Mouse (Mus musculus) embryonic facial prominence, embryonic 15.5 days (tissue): ENCODE measurements around the gene Mapk1ip1. TPM values are rescaled to one million over a fixed set of nuclear protein-coding genes. Genes with fewer than 3 reads are reported as not detected.

Experiments
- ATAC-seq: fragments of 200-750 bp; cut with Nextera tagmentation; 2 replicates; pipeline ENCODE4 v1.8.0; 2017; ENCODE audit warnings: low read depth, moderate TSS enrichment; ENCODE audit not compliant: insufficient number of reproducible peaks, low FRiP score, low TSS enrichment
- H3K27ac ChIP-seq: fragments of 300-500 bp; sonication (generic); replicated peaks from 2 replicates; pipeline ENCODE4 v1.5.1; 2015; ENCODE audit warnings: mild to moderate bottlenecking, inconsistent platforms
- H3K27me3 ChIP-seq: fragments of 300-500 bp; sonication (generic); 2 replicates; pipeline ENCODE4 v1.6.1; 2015; ENCODE audit warnings: inconsistent platforms
- H3K36me3 ChIP-seq: fragments of 300-500 bp; sonication (generic); 2 replicates; pipeline ENCODE4 v1.6.1; 2015; ENCODE audit warnings: mild to moderate bottlenecking, inconsistent platforms
- H3K4me1 ChIP-seq: fragments of 300-500 bp; sonication (generic); 2 replicates; pipeline ENCODE4 v1.6.1; 2015; ENCODE audit warnings: inconsistent platforms
- H3K4me2 ChIP-seq: fragments of 300-500 bp; sonication (generic); replicated peaks from 2 replicates; pipeline ENCODE4 v1.6.1; 2015; ENCODE audit warnings: mild to moderate bottlenecking, inconsistent platforms
- H3K4me3 ChIP-seq: fragments of 300-500 bp; sonication (generic); replicated peaks from 2 replicates; pipeline ENCODE4 v1.5.1; 2015; ENCODE audit warnings: mild to moderate bottlenecking, inconsistent platforms
- H3K9ac ChIP-seq: fragments of 300-500 bp; sonication (generic); 2 replicates; pipeline ENCODE4 v1.6.1; 2015; ENCODE audit warnings: inconsistent platforms
- H3K9me3 ChIP-seq: fragments of 300-500 bp; sonication (generic); replicated peaks from 2 replicates; pipeline ENCODE4 v1.6.1; 2016; ENCODE audit warnings: inconsistent platforms
- WGBS: fragments of 180-500 bp; shearing (Covaris S2); methylation state at CpG from one replicate; pipeline ENCODE4 v1.1.7; 2015; 5-methylcytosine and 5-hydroxymethylcytosine counted together
- polyA plus RNA-seq: library from polyadenylated mRNA; unstranded; fragments of >200 nt; fragmentation: Nextera tagmentation; extraction: Ambion mirVana; gene quantifications from 2 replicates; pipeline ENCODE4 v1.2.1, GENCODE M21; 2015

Mapk1ip1 gene
- polyA plus RNA-seq = 16.5 and 16.7 TPM in 2 replicates

DNA sequence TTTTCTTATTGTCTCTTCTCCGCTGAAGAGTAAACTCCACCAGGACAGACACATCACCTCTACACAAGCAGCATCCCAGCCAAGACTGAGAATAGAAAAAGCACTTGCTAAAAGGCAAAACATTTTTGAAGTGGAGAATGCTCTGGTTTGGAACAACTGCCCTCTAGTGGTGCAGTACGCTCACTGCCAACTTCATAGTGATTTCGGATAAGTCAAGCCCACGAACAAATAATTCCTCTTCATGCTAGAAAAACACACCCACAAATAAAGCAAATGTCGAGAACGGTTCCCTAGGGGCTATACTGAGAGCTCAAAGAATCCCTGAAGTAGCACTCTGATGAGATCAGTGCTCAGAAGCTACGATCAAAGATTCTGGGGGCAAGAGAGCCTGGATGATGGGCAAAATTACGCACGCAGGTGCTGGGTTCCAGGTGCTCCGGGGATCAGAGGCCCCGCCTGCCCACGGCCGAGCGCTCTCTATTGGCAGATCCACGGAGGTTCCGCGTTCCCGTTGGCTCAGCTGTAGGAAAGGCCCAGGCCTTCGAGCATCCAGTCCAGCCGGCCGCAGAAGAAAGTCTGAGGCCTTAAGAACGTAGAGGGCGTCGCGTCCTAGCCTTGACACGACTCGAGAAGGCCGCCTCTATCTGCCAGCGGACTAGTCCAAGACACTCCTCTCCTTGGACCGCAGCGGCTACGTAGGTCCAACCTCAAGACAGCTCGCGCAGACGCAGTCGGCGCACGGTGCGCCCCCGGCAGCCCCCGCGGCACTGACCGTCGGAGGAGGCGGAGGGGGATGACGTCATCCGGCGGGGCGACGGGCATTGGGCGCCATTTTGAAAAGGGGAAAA is at the start of gene Mapk1ip1, which contains the start of gene Ppp2r2d:
TSS of gene Mapk1ip1 (minus strand) at position 730 of the 848 bp plus-strand sequence.
TSS of gene Ppp2r2d (plus strand) at position 536 of the 848 bp plus-strand sequence.
- no peaks in the 10 kb centered on the region for H3K27me3 ChIP-seq
- under 1% methylated on average over 50 of the region's 51 CpGs for WGBS
- H3K36me3 ChIP-seq = no peaks in the 10 kb centered on the region
- peaks cover 44% of the 10 kb centered on the region for H3K4me1 ChIP-seq
- ATAC-seq = peak; percentile 90
- peak within 1 kb of the TSS; percentile 80 for H3K4me2 ChIP-seq
- H3K4me3 ChIP-seq = peak within 1 kb of the TSS; percentile 76
- H3K27ac ChIP-seq = peak within 1 kb of the TSS; percentile 97
- H3K9me3 ChIP-seq = no peaks in the 10 kb centered on the region
- peak within 1 kb of the TSS; percentile 83 for H3K9ac ChIP-seq

DNA sequence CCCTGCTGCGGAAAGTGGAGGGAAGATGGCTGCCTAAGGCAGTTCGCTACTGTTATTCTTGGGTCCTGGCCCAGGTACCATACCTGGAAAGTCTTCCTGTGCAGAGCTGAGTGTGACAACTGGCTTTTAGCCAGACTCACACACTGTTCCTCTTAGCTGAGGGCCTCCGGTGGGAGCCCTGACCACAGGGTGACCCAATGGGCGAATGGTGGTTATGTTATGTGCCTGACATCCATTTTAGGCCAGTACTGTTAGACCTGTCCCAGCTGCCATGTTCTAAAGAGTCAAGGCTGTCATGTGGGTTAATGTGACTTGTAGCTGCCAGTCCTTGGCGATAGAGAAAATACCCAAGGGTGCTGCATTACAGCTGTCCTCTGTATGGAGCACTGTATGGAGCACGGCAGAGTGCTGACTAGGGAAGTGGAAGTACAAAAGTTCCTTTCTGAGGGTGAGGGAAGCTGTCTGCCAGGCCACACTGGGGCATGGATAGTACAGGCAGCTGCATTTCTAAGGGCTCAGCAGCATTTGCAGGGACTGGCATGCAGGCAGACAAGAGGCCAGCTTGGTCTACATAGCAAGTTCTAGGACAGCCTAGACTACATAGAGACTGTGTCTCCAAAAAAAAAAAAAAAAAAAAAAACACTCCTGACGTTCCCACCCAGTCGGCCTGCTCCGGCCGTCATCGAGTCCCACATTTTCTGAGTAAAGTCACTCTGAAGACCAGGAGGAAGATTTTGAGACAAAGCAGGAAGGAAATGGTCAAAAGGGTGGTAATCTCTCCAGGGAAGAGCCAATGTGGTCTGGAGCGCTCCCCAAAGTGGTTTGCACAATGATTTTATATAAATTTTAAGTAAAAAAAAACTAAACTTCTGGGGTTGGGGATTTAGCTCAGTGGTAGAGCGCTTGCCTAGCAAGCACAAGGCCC is 39.6 kb upstream of the Mapk1ip1 start:
- ATAC-seq = peak; percentile 43; the same call in 1 of the 2 replicates
- Histone ChIP-seq H3K9ac (no peak overlapping the region), H3K9me3 (no peaks in the 10 kb centered on the region), H3K4me3 (no peak overlapping the region), H3K4me1 (no peaks in the 10 kb centered on the region), H3K4me2 (no peak overlapping the region), H3K27me3 (no peaks in the 10 kb centered on the region), H3K36me3 (peaks cover 40% of the 10 kb centered on the region), H3K27ac (0 out of 2 replicates have a peak overlapping the region, but pooled peaks have one; percentile 48)
- 83% methylated on average over 12 of the region's 13 CpGs for WGBS

DNA sequence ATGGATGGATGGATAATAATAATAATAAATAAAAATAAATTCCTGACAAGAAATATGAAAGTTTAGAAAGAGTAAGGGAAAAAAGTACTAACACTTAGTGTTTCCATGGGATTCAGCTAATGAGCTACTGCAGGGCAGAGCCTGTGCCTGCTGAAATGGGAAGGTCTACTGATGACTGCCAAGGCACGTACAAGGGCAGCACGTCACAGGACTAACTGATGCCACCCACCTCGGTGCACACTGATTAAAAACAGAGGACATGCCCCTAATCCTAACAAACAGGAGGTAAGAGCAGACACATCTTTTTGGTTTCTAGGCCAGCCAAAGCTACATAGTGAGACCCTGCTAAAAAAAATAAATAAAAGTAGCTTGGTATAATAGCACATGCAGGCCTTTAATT is 37.7 kb upstream of the Mapk1ip1 start:
- ATAC-seq = no peak
- H3K9ac ChIP-seq = no peak overlapping the region
- no peaks in the 10 kb centered on the region for H3K9me3 ChIP-seq
- no peaks in the 10 kb centered on the region for H3K27me3 ChIP-seq
- H3K36me3 ChIP-seq = peaks cover 59% of the 10 kb centered on the region
- H3K4me1 ChIP-seq = no peaks in the 10 kb centered on the region
- H3K4me3 ChIP-seq = no peak overlapping the region
- WGBS = 83% methylated on average over 3 of the region's 3 CpGs
- H3K4me2 ChIP-seq = no peak overlapping the region
- no peak overlapping the region for H3K27ac ChIP-seq

DNA sequence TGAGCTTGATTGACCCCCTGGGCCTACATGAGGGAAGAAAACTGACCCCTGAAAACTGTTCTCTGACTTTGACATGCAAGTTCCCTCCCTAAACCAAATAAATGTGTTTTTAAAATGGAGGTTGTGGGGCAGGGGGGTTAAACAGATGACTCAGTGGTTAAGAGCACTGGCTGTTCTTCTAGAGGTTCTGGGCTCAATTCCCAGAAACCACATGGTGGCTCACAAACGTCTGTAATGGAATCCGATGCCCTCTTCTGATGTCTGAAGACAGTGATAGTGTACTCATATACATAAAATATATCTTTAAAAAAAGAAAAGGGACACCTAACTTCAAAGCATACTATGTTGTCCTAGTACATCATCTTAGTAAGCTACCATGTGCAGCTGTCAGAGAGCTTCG is 29.0 kb upstream of the Mapk1ip1 start:
- 61% methylated on average over 3 of the region's 3 CpGs for WGBS
- no peak for ATAC-seq
- no peak overlapping the region for H3K4me2 ChIP-seq
- H3K4me1 ChIP-seq = no peaks in the 10 kb centered on the region
- no peak overlapping the region for H3K4me3 ChIP-seq
- H3K36me3 ChIP-seq = peaks cover 87% of the 10 kb centered on the region
- H3K27me3 ChIP-seq = no peaks in the 10 kb centered on the region
- H3K9ac ChIP-seq = no peak overlapping the region
- no peak overlapping the region for H3K27ac ChIP-seq
- no peaks in the 10 kb centered on the region for H3K9me3 ChIP-seq

DNA sequence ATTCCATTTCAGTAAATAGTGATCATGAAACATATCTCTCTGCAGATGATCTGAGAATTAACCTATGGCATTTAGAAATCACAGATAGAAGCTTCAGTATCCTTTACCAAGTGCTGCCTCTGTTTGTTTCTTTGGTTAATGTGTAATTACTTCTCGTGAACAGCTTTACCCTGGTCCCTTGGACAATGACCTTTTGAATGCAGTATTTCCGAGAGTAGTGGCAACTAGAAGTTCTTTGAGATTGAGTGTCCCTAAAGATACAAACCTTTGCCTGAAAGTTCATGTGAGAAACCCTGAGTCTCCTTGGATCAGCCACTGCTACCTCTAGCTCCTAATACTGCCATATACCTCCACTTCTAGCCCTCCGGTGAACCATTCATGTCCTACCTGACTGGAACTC is 26.9 kb upstream of the Mapk1ip1 start:
- H3K27me3 ChIP-seq = no peaks in the 10 kb centered on the region
- no peak for ATAC-seq
- H3K36me3 ChIP-seq = peaks cover 81% of the 10 kb centered on the region
- H3K4me1 ChIP-seq = no peaks in the 10 kb centered on the region
- H3K4me3 ChIP-seq = no peak overlapping the region
- no peak overlapping the region for H3K4me2 ChIP-seq
- no peaks in the 10 kb centered on the region for H3K9me3 ChIP-seq
- 90% methylated on average over 3 of the region's 3 CpGs for WGBS
- no peak overlapping the region for H3K9ac ChIP-seq
- no peak overlapping the region for H3K27ac ChIP-seq

DNA sequence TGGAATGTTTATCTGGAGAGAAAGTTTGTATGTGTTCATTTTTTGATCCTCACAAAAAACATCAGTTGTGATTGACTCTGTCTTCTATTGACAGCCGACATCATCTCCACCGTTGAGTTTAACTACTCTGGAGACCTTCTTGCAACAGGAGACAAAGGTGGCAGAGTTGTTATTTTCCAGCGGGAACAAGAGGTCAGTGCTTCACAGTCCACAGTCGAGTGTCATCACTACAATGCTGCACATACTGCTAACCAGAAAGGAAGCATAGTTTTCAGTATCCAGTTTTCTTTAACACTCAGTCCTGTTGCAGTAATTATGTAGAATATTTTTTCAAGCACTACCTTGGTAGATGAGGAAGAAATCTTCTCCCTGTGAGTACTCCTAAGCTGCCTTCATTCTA is 22.2 kb upstream of the Mapk1ip1 start:
- 95% methylated on average over 4 of the region's 4 CpGs for WGBS
- no peak for ATAC-seq
- peaks cover 45% of the 10 kb centered on the region for H3K36me3 ChIP-seq
- no peak overlapping the region for H3K4me2 ChIP-seq
- H3K9me3 ChIP-seq = no peaks in the 10 kb centered on the region
- no peak overlapping the region for H3K27ac ChIP-seq
- no peaks in the 10 kb centered on the region for H3K27me3 ChIP-seq
- H3K4me3 ChIP-seq = no peak overlapping the region
- peaks cover 10% of the 10 kb centered on the region for H3K4me1 ChIP-seq
- no peak overlapping the region for H3K9ac ChIP-seq

DNA sequence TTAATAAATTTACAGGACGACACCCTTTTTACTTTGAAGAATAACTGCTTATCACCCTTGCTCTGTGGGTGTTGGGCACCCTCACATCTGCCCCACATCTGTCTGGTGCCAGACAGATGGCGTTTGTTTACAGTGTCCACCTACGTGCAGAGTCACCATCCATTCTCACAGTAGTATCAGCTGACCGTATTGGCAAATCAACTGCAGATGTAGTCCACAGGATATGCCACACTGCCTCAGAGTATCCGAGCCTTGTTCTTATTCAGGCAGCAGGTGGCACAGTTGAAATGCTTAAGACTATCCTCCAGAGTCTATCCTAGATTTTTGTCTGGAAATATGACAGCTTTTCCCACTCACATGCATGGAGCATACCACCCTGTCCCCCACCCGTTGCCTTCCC is 21.2 kb upstream of the Mapk1ip1 start:
- no peak overlapping the region for H3K9ac ChIP-seq
- H3K4me2 ChIP-seq = no peak overlapping the region
- H3K36me3 ChIP-seq = peaks cover 36% of the 10 kb centered on the region
- H3K27ac ChIP-seq = no peak overlapping the region
- no peaks in the 10 kb centered on the region for H3K9me3 ChIP-seq
- no peak for ATAC-seq
- H3K4me3 ChIP-seq = no peak overlapping the region
- H3K27me3 ChIP-seq = no peaks in the 10 kb centered on the region
- 47% methylated on average over 6 of the region's 6 CpGs for WGBS
- H3K4me1 ChIP-seq = peaks cover 17% of the 10 kb centered on the region

DNA sequence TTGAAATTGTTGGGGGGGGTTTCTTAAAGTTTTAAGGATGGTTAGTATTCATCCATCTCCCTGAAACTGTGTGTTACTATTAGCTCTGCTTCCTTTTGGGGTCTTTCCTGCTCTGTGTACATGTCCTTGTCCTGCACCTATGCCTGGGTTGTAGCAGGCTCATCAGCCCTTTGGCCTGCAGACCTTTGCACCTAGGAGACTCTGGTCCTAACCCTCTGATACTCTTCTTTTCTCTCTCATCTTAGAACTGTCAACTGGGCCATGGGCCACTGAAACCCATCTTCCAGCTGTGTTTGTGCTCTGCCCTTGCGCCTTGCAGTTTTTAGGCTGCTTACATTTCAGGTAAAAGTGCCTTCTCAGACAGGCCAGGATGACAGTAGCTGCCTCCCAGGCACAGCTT is 18.7 kb upstream of the Mapk1ip1 start:
- Histone ChIP-seq H3K4me1 (peaks cover 17% of the 10 kb centered on the region), H3K4me3 (no peak overlapping the region), H3K36me3 (peaks cover 18% of the 10 kb centered on the region), H3K27me3 (no peaks in the 10 kb centered on the region), H3K9me3 (no peaks in the 10 kb centered on the region), H3K4me2 (no peak overlapping the region), H3K27ac (no peak overlapping the region), H3K9ac (no peak overlapping the region)
- no peak for ATAC-seq
- 94% methylated on average over 1 of the region's 1 CpGs for WGBS

DNA sequence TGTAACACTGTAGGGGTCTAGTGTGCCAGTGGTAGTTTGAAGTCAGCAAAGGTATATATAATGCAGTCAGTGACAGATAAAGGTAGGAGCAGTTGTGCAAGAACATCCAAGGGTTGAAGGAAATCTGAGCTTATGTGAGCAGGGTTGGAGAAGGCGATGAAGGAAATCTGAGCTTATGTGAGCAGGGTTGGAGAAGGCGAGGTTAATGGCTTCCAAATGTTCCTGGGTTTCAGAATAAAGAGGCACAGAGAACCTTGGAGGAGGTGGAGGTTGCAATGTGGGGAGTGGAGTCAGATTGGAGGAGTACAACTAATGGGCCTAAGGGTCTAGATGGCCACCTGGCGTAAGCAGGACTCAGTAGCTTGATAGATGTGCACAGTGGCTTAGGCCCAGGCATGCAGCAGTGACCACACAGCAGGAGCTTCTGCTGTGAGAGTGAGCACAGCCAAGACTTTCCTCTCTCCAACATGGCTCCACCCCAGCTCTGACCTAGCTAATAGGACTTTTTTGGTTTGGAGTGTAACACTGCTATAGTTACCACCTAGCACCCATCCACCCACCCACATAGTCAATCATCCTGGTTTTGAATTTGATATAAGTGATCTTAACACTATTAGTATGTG is 18.0 kb upstream of the Mapk1ip1 start:
- H3K9ac ChIP-seq = no peak overlapping the region
- no peak overlapping the region for H3K4me2 ChIP-seq
- no peak overlapping the region for H3K4me3 ChIP-seq
- no peaks in the 10 kb centered on the region for H3K27me3 ChIP-seq
- peaks cover 17% of the 10 kb centered on the region for H3K4me1 ChIP-seq
- H3K9me3 ChIP-seq = no peaks in the 10 kb centered on the region
- H3K36me3 ChIP-seq = peaks cover 13% of the 10 kb centered on the region
- peak overlapping the region; percentile 31; the same call in 1 of the 2 replicates for H3K27ac ChIP-seq
- ATAC-seq = no peak
- WGBS = 46% methylated on average over 3 of the region's 3 CpGs

DNA sequence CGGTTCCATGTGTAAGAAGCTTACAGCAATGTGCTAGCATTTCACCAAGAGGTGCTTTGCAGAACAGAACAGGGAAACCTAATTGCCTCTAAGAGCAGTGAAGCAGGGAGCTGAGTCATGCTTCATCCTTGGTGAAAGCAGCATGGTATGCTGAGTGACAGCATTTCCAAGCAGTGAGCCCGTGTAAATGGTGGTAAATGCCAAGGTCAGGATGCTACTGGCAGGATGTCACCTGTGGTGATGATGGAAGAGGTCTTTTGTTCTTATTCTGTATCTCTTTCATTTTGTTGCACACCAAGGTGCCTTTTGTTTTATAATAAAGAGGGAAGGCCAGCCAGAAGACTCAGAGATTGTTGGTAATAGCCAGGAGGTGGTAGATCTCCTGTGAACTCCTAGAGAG is 10.6 kb upstream of the Mapk1ip1 start:
- Histone ChIP-seq H3K27me3 (no peaks in the 10 kb centered on the region), H3K9ac (no peak overlapping the region), H3K4me3 (no peak overlapping the region), H3K4me1 (no peaks in the 10 kb centered on the region), H3K9me3 (no peaks in the 10 kb centered on the region), H3K36me3 (peaks cover 24% of the 10 kb centered on the region), H3K4me2 (no peak overlapping the region), H3K27ac (no peak overlapping the region)
- 72% methylated on average over 2 of the region's 2 CpGs for WGBS
- no peak for ATAC-seq

DNA sequence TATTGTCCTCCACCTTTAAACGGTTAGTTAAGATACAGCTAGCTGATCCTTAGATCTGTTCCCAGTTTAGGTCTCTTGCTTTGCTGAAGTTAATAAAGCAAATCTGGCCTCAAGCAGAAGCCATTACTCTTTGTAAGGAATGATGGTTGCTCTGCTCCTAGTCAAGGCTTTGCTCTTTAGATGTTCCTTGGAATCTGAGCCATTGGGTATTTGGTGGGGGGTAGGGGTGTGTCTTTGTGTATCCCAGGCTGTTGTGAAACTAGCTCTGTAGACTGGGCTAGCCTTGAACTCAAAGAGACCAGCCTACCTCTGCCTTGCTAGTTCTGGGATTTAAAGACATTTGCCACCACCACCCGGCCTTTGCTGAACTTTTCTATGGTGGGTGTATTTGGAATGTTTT is 8.1 kb upstream of the Mapk1ip1 start:
- Histone ChIP-seq H3K36me3 (peaks cover 24% of the 10 kb centered on the region), H3K4me1 (peaks cover 11% of the 10 kb centered on the region; the same call in 1 of the 2 replicates), H3K27me3 (no peaks in the 10 kb centered on the region), H3K9ac (no peak overlapping the region), H3K4me3 (no peak overlapping the region), H3K4me2 (no peak overlapping the region), H3K9me3 (no peaks in the 10 kb centered on the region), H3K27ac (no peak overlapping the region)
- WGBS = 95% methylated on average over 2 of the region's 2 CpGs
- ATAC-seq = no peak
